Mouse (Mus musculus) bone marrow, adult 2 months (tissue): ENCODE data around the gene Pcx.

Experiments used
- CTCF ChIP-seq: fragments of 200-500 bp; IDR thresholded peaks from 2 replicates; pipeline ENCODE4 v1.5.1; 2011; ENCODE audit warnings: low read length, control low read depth; ENCODE audit not compliant: control insufficient read depth, insufficient read depth
- POLR2A ChIP-seq: fragments of 200-500 bp; IDR thresholded peaks from 2 replicates; pipeline ENCODE4 v1.6.1; 2011; ENCODE audit warnings: low read depth, mild to moderate bottlenecking, control low read depth, low read length, borderline replicate concordance; ENCODE audit not compliant: control insufficient read depth

DNA sequence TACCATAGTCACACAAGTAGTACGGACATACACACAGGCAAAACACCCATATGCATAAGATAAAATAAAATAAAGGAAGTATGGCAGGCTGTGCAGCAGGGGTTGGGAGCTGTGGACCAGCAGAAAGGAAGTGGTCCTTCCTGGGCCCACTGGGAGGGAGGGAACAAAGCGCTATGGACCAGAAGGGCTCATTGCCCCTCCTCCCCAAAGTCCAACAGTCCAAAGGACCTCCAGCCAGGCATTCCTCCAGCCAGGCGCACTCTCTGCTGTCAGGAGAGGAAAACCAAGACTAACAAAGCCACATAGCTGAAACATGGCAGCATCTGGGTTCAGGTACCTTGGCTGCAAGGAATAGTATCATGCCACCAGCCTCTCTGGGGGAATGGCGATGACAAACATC lies 45.6 kb upstream of the Pcx start:
- TF ChIP-seq POLR2A, result no peak
- TF ChIP-seq CTCF, result no peak
